Mouse (Mus musculus) CH12F3 (cell line): ENCODE results near the gene Fgfr2.

Experiments
- in situ Hi-C: fragments of 300-500 bp; cut with MboI; formaldehyde crosslinking; loops from 2 replicates; pipeline ENCODE4 v1.14.3; 2020; ENCODE audit warnings: low sequenced_read_pairs

The Fgfr2 gene

GRCm38 (mm10) chr7:132733521-132733920 lies 389.6 kb downstream of the Fgfr2 start:
- in situ Hi-C loops, result no loop called here

- in situ Hi-C loops, result no loop called here
Measured at GRCm38 (mm10) chr7:132732136-132732789, 390.9 kb downstream of the Fgfr2 start.

DNA sequence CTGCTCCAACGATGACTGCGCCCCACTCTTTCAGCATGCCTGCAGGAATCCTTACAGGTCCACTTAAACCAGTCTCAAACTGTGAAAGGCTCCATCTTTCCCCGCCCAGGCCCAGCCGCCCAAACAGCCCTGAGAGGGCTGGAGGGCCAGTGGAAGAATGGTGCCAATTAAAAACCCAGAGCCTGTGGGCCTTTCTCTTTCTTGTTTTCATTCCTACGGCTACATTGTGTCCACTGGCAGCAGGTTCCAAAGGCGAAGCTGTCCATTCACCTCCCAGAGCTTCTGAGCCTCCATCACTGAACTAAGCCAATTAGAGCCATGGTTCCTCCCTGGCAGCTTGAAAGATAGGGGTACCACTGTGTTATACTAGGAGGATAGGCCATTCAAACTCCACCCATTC lies 391.6 kb downstream of the Fgfr2 start:
- in situ Hi-C loops, result no loop called here

GRCm38 (mm10) chr7:132730510-132730909 lies 392.6 kb downstream of the Fgfr2 start:
- in situ Hi-C loops, result no loop called here

- in situ Hi-C loops, result no loop called here
Measured at GRCm38 (mm10) chr7:132729093-132729831, 393.9 kb downstream of the Fgfr2 start.

DNA sequence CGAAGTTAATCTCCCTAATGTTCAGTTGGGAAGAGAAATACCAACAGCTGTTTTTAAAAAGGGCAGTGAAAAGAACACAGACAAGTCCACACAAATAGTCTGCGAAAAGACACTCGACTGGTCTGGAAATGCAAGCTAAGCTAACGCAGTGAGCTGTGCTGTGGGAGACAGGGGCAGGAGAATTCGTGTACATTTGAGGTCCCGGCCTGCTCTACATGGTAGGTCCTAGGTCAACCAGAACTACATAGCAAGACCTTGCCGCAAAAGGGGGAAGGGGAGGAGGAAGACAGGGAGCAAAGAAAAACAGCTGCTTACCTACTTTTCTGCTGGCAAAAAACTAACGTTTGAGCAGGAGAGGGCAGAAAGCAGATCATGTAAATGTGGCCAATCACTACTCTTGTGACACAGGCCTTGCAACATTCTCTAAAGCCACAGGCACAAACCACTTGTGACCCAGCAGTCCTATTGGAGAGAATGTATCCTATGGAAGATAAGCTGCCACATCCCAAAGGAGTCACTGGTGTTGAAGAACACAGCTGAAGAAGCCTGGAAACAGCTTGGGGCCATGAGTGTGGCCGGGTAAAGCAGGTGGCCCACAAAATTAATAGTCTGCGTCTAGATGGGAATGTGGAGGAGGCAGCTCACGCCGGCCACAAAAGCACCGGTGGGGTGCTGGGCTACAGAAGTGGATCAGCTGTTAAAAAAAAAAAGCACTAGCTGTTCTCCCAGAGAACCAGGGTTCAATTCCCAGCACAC lies 396.9 kb downstream of the Fgfr2 start:
- in situ Hi-C loops, result no loop called here

GRCm38 (mm10) chr7:132724501-132725062 lies 398.6 kb downstream of the Fgfr2 start:
- in situ Hi-C loops, result no loop called here

GRCm38 (mm10) chr7:132723906-132724305 lies 399.2 kb downstream of the Fgfr2 start:
- in situ Hi-C loops, result no loop called here

DNA sequence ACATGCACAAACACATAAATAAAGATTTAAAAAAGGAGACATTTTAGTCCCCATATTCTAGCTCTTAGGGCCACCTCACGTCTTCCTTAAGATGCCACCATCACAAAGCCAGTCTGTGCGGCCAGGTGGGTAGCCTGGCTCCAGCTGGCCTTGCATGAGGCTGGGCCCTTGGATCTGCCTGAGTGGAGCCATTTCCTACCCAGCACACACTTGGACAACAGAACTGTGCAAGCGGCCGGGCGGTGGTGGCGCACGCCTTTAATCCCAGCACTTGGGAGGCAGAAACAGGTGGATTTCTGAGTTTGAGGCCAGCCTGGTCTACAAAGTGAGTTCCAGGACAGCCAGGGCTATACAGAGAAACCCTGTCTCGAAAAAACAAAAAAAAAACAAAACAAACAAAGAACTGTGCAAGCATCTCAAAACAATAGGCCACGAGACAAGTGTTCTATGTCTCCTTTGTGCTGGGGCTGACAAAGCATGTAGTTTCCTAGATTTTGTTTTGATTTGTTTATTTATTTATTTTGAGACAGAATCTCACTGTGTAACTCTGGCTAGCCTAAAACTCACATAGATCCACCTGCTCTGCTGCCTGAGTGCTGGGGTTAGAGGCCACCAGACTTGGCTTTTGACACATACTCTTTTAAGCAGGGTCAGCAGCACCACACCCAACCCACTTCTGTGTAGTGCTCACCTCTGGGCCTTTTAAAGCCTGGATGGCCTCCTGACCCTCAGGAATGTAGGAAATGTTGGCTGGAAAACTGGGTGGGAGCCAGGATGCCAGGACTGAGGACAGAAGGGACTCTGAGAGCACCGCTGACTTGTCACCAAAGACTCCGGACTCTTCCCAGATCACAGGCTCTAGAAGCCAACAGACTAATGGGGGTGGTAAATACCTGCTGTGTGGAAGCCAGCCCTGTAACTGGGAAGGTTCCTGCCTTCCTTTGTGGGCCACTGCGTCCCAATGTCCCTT lies 400.5 kb downstream of the Fgfr2 start:
- in situ Hi-C loops, result no loop called here

DNA sequence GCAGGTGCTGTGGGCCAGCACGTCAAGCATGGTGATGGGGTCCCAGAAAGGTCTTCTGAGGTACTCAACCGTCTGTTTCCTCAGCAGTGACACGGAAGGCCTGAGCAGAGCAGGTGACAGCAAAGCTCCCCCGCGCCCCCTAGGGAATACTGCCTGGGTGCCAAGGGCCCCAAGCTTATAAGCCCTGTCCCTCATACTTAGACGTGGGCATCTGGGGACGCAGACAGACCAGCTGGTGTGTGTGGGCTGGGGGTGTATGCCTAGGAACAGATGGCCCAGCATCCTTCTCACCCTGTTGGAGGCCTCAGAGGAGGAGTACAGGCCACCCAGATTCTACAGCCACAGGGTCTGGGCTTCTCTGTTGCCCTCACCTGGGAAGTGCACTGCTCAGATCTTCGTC lies 402.6 kb downstream of the Fgfr2 start:
- in situ Hi-C loops, result no loop called here

- in situ Hi-C loops, result no loop called here
Measured at GRCm38 (mm10) chr7:132719570-132719969, 403.6 kb downstream of the Fgfr2 start.

DNA sequence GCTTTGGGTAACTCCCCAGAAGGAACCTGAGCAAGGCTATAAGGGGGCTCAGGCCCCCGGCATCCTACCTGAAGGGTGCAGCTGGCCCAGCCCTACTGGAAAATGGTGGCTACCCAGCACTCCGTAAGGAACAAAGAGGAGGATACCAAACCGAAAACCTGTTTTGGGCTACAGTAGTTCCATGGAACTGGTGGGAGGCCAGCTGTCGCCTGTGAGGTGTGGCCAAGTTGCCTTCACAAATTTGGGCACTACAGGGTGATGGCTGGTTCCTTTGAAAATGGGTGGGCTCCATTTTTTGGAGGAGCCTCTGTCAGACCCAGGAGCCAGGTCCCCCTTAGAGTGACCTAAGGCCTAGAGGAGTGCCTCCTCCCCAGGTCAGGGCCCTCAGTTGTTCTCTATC lies 407.9 kb downstream of the Fgfr2 start:
- in situ Hi-C loops, result no loop called here

GRCm38 (mm10) chr7:132714236-132714923 lies 408.8 kb downstream of the Fgfr2 start:
- in situ Hi-C loops, result no loop called here

- in situ Hi-C loops, result no loop called here
Measured at GRCm38 (mm10) chr7:132713483-132714126, 409.5 kb downstream of the Fgfr2 start.

DNA sequence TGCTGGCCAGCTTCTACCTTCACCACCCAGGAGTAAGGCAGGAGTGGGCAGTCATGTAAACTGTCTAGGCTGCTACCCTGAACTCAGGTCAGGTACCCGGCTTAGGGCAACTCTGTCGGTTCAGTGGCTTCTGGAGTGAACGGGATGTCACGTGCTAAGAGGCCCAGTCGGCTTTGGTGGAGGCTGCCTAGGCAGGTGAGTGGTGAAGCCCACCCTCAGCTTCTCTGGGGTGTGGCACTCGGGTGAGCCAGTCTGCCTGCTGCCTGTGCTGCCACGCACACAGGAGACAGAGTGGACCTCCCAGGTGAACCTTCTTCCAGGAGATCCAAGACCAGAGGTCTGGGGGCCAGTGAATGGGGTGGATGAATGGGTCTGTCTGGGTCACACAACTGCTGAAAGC lies 410.2 kb downstream of the Fgfr2 start:
- in situ Hi-C loops, result no loop called here

DNA sequence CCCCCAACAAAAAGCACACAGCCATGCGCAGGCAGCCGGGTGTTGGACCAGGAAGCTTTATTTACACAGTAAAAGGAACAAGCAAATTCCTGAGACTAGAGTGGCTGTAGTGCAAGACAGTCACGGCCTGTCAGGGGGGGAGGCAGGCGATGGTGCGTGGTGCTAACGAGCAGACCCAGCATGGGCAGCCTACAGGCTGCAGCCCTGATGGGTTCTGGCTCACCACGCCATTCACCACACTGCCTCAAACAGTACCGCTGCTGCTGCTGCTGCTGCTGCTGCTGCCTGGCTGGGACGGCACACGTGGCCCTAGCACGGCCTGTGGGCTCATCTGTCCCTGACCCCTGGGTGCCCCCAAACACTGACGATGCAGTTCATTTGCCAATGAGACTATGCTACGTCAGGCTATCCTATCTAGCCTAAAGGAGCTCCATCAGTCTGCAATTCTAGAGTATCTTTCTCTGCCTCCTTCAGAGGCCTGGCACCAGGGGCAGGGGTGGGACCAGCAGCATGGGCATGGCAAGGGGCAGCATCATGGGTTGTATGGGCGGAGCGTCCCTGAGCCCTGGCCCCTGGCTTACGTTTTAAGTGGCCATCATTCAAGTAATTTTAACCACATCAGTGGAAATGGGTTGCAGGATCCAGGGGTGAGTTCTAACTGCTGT lies 411.0 kb downstream of the Fgfr2 start:
- in situ Hi-C loops, result no loop called here

DNA sequence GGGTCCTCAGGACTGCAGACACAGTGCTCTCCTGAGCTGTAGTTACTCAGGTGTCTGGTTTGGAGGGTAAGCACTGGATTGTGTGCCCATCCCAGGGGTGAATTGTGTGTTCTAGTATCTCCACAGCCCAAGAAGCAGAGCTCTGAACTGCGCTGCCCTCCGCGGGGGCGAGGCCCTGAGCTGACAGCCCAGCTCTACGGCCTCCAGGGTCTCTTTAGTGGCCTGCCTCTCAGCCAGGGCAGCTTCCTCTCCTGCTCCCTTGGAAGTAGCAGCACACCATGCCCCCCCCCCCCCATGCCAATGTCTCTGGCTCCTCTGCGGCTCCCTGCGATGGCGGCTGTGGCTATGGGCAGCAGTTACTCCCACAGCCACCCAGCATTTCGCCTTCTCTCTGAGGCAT lies 411.6 kb downstream of the Fgfr2 start:
- in situ Hi-C loops, result no loop called here

DNA sequence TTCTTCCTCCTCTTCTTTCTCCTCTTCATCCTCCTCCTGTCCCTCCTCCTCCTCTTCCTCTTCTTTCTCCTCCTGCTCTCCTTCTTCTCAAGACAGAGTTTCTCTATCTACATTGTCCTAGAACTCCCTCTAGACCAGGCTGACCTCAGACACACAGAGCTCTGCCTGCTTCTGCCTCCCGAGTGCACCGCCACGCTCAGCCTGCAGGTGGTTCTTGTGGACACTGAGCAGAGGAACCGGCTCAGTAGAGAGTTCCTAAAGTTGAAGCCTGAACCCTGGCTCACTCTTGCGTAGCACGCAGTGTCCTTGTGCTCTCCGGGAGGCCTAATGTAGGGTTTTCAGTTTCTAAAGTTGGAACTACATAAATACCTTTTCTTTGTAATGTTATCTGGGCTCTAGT lies 418.0 kb downstream of the Fgfr2 start:
- in situ Hi-C loops, result no loop called here
